Mouse (Mus musculus) urinary bladder, postnatal 14 days (tissue): ENCODE data around the gene Rdh7.
"Not testable (repeated sequence)": the region's sequence is repeated elsewhere in the genome, so short reads cannot be mapped to it uniquely, and the experiment has no call there.

Source experiments
- DNase-seq: peaks from one replicate; pipeline ENCODE4 v3.0.0; 2021; ENCODE audit warnings: low spot score

Gene Rdh7

DNA sequence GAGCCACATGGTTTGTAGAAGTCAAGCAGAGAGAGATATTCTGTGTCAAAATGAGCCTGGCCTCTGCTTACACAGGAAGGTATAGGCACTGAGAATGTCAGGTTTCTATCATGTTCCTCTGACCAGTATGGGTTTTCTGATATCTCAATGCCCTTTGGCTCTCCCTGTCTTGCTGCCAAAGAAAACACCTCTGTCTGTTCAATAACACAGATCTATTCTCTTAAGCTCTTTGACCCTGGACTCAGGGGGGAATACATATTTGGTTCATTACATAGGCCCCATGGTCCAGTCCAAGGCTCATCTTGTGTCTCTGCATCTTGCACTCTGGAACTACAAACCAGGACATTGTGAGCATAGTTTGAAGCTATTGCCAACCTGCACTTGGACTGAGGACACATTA lies at the start of gene Rdh7:
Gene Rdh7 (minus strand): TSS at position 213 of the 400 bp plus-strand sequence.
- no peak for DNase-seq

DNA sequence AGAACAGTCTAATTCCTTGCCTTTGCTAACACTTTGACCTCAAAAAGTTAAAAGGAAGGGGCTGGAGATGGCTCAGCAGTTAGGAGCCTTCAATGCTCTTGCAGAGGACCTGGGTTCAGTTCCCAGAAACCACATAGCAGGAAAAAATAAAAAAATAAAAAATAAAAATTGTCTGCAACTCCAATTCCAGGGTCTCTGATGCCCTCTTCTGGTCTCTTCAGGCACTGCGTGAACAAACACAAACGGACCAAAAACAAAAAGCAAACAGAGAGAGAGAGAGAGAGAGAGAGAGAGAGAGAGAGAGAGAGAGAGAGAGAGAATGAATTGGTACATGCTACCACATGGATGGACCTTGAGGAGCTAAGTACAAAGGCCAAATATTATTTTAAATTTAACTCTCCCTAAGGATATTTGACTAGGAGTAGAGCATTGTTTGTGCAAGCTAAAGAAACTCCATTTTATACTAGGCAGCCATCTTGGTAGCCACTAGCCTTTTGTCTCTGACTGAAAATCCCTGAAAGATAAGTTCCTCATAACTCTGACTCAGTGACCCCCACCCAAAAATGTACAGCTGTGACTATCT lies 48.9 kb upstream of the Rdh7 start:
- DNase-seq, result peak; percentile 76

DNA sequence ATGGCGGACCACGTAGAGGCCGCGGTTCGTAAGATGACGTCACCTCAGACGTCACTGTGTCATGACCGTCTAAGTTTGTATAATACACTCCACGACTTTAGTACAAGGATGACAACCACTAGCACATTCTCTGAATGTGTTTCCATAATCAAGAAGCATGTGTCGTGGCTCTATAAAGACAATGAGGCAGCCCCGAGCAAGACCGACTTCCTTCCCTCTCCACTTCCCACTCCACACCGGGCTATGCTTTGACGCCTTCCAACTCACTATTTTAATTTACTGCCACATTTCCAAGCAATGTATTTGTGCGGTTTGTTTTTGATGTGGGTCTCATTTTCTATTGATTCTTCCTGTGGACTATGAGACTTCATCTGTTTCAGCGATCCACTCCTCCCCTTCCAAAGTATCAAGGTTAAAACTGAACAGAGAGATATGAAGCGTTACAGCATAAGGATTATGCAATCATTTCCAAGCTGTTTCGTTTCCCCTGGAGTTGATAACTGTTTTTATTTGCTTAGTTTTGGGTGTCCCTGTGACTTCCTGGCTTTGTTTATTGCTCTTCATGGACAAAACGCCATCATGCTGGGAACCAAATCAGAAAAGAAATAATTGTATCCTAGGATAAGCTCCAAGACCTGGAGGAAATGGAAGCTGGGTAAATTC lies 48.3 kb upstream of the Rdh7 start:
- DNase-seq, result no peak

DNA sequence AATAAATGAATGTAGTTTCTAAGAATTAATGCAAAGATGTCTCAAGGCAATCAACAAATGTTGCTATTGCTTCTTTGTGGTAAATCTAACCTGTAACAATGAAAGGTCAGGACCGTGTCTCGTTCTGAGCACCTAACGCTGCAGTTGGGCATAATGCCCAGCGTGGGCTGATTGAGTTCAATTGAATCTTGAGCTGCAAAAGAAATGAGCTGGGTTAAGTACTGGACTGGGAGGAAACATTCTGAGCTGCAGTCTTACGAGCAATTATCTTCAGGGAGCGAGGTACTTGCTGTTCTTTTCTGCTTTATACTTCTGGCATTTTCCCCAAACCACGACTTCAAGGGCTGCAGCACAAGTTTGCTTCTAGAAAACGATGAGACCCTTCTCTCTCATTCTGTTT lies 47.7 kb upstream of the Rdh7 start:
- peak; percentile 16 for DNase-seq

DNA sequence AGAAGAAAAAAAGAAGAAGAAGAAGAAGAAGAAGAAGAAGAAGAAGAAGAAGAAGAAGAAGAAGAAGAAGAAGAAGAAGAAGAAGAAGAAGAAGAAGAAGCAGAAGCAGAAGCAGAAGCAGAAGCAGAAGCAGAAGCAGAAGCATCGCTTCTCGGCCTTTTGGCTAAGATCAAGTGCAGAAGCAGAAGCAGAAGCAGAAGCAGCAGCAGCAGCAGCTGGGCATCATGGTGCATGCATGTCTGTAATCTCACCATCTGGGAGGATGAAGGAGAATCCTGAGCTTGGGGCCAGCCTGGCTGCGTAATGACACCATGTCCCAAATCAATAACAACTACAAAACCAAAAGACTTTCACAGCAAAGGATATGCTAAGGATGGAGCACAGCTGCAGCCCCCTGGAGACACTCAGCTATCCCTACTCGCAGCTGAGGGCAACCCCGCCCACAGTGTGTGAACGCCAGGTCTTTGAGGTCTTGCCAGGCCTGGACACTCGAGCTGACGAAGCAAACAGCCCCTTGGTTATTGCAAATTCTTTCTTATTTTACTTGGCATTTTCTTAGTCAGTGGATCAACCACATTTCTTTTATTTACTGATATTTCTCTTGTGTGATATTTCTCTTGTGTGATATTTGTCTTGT lies 43.8 kb upstream of the Rdh7 start:
- DNase-seq, result no peak

DNA sequence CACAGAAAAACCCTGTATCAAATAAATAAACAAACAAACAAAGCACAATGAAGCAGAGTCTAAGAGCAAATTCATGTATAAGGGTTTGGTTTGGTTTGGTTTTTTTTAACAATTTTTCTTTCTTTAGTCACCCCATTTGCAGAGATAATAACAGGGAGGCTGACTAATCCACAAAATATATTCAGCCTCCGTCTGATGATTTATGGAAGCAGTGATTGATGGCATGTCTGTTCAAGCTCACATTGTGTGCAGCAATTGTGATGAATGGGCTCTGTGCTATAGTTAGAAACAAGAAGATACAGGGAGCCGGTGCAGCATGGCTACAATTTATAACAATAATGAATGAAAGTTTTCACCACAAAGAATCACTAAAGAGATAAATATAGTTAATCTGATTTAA lies 39.1 kb upstream of the Rdh7 start:
- no peak for DNase-seq

DNA sequence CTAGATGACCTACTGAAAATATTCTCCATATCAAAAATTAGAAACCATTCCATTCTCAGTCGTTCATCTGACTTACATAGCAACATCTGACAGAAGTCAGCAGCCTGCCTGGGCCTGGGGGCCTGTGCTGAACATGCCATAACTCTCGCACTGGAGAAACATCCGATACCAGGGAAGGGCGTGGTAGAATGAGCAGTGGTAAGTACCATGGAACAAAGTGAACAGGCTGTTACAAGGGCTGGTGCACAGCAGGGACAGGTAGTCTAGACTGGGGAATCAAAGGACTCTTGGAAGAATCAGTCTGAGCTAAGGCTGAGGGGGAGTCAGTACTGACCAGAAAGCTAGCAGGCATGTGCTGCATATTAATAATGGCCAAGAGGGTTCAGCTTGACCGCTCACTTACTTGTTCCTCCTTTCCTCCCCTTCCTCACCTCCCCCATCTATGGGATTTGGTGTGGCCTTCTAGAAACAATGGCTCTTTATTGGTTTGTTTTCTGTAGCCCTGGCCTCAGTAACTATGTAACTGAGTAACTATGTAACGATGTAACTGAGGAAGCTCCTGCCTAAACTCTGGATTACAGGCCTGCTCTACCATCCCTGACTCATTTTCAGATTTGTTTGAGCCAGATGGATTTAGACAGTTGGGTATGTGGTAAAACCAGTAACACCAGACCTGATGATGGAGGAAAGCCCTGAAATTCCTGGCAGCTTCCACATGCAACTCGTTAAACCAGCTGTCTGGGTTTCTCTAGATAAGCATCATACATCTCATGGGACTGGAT lies 36.2 kb upstream of the Rdh7 start:
- peak; percentile 57 for DNase-seq

DNA sequence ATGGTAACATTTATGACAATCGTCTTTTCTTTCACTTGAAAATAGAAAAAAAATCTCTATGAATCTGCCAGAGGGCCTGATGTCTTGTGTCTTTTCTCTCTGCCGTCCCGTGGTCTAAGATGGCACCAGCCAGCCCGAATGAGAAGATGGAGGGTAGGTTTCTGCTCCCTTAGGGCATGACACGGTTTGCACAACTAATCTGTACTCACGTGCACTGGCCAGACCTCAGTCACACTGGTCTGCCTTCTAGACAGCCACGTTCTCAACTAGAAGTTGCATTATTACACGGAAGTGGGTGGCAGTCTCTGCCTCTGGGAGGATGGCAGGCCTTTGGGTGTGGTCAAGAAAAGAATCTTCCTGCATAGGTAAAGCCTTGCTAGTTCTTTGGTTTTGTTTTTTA lies 34.4 kb upstream of the Rdh7 start:
- no peak for DNase-seq

DNA sequence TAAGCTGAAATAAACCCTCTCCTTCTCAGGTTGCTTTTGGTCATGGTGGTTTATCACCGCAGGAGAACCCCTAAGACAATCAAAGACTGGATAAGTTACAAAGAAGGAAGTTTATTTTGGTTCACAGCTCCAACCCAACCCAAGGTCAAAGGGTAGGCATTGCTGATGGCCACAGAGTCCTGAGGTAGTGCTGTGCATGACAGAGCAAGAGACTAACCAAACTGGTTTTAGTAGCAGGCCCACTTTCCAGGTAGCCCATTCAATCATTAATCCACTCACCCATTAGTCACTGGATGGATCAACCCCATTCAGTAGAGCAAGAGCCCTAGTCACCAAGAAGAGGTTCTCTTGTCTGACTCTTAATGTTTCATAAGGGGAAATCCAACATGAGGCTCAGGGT lies 33.6 kb upstream of the Rdh7 start:
- DNase-seq, result no peak

DNA sequence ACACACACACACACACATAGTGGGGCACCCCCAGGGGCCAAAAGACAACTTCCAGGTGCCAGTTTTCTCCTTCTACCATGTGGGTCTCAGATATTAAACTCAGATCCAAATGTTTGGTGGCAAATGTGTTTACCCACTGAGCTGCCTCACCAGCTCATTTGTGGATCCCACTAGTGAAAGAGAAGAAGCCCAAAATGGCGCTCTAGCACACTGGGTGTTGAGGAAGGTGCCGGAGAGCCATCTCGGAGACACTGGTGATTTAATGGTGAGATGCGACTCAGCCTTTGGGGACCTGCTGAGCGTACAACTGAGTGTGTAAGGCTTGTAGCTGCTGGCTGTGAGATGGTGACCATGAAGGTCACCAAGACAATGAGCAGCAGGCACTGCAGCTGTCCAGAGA lies 29.0 kb upstream of the Rdh7 start:
- DNase-seq, result no peak

DNA sequence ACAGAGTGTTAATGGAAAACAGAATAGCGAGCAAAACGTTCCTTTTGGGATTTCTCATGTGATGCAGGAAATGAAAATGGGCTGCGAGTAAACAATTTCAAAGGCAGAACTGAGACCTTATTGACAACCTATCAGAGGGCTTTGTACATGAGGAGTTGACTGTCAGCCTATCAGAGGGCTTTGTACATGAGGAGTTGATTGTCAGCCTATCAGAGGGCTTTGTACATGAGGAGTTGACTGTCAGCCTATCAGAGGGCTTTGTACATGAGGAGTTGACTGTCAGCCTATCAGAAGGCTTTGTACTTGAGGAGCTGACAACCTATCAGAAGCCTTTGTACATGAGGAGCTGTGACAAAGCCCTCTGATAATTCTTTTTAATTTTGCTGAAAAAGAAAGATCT lies 28.6 kb upstream of the Rdh7 start:
- DNase-seq, result not testable (repeated sequence)

DNA sequence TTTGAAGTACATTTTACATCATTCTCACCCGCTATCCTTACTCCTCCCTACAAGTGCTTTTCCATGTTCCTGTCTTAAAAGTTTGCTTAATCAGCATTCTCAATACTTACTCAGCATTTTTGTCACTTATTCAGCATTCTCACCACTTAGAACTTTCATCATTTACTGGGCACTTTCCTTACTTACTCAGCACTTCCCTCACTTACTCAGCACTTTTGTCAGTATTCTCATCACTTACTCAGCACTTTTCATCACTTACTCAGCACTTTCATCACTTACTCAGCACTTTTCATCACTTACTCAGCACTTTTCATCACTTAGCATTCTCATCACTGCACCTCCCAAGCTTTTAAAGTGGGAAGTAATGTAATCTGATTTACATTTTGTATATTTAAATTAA lies 27.0 kb upstream of the Rdh7 start:
- no peak for DNase-seq

DNA sequence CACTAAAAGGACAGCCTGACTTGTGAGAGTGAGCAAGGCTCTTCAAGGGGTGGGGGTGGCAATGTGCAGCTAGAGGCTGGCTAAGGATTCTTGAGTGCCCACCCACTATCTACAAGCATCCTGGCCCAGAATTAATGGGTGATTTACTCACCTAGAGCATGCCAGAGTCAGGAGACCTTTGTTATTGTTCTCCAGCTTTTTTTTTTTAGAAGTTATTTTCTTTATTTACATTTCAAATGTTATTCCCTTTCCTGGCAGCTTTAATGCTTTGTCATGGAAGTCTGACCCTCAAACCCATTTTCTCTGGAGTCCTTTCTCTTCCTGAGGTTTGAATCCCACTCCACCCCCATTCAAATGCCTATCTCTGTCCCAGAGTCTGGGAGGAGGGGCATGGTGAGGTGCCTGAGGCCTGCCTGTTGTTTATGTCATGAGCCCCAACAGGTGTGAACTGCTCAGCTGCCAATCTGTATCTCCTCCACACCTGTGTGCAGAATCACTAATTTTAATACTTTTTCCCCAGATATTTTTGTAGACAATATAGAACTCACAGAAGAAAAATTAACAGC lies 18.9 kb upstream of the Rdh7 start:
- no peak for DNase-seq

DNA sequence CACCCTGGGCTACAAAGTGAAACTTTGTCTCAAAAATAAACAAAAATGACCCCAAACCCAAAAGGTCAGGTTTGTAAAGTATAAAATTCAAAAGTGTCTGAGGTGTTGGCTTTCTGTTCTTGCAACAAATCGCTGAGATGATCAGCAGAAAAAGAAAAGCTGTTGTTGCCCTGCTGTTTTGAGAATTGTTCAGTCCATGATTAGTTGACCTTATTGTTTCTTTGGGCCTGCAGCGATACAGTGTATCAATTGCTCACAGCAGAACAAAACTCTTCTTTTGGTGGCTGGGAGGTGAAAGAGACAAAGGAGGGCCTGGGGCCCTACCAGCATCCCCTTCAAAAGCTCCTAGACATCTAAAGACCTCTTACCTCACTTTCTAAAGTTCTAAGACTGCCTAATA lies 17.5 kb upstream of the Rdh7 start:
- no peak for DNase-seq

DNA sequence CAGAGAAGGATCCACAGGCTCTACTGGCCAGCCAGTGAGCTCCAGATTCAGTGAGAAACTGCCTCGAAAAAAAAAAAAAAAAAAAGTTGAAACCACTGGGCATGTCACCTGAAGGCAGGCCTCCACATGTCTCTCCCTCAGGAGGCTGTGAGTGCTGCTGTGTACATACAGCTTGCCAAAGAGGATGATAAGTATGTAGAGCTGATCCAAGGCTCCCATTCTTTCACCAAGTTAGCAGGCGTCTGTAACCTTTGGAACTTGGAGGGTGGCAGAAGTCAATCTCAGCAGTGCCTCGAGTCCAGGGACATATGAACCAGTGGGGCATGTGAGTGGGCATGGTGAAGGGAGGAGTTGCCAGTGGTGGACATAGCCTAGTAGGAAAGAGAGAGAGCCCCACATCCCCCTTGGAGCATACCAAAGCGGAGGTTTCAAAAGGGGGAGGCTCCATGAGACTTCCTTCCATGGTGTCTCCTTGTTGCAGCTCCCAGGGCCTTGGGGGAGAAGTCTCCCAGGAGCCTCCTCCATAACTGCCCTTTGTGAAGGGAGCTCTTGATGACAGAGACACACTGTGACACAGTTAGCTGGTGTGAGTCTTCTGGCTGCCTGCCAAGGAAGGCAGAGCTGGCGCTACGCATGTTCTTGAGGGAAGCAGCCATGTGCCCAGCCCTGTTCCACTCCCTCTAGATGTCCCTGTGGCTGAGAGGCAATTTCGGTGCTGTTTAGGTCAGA lies 16.3 kb upstream of the Rdh7 start:
- peak; percentile 81 for DNase-seq

DNA sequence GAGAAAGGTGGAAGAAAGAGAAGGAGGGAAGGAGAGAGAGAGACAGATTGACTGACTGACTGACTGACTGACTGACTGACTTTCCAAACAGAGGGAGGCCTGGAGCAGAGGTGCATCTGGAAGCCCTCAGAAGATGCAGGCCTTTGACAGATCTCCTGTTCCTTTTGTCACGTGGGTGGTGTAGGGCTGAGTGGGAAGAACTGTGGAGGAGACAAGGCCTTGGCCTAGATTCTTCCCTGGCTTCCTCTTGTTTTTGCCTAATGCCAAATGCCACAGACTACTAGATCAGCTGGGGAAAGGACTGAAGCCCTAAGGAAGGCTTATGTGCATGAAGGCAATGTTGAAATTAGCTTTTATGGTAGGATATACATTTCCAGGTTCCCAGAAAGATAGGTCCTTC lies 14.5 kb upstream of the Rdh7 start:
- DNase-seq, result no peak

DNA sequence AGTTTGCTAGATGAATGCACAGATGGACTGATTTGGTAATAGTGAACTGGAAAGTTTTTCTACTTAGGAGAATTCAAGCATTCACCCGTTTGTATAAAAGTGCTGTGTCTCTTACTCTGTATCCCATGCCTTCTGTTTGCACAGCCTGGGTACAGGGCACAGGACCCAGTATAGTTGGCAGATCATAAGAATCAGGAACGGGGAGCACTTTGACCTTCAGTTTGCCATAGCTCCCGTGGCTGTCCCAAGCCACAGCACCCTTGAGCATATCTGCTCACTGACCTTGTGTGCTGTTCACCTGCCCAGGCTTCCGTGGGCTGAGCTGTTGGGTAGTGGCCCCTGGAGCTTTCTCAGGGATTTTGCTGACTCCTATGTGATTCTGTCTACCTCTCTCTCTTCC lies 13.1 kb upstream of the Rdh7 start:
- DNase-seq, result no peak

DNA sequence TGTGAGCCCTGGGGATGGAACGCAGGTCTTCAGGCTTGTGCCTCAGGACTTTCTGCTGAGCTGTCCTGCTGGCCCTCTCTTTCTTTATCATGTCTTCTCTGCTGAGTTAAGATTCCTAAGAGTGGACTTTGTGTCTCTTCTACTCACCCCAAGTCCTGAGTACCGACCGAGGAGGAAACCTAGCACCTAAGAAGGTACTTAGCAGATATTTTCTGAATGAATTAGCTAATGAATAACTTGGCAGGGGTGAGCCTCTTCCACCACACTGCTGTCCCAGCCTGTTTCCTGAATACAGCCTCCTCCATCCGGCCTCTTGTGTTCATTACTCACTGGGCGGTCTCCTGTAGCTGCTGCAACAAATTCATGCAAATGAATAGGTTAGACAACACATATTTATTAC lies 11.2 kb upstream of the Rdh7 start:
- no peak for DNase-seq

DNA sequence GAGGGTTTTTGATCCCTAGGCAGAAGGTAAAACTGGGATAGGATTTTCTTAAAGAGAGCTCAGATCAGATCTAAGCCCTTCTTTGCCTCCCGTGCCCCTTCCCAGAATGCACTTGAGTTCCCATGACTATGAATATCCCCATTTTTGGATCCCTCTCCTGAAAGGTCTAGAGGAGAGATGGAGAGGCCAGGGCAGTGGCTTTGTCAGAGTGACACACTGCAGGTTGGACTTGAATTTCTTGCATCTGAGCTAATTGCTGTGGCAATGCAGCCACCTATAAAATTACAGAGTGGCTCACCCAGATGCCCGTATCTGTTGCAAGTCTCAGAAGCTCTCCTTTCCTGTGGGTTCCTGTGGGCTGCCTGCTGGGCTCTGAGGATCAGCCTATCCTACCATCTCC lies 9.6 kb upstream of the Rdh7 start, which contains the start of gene Sdr9c7:
Gene Sdr9c7 (plus strand): TSS at position 301 of the 400 bp plus-strand sequence.
- no peak for DNase-seq

DNA sequence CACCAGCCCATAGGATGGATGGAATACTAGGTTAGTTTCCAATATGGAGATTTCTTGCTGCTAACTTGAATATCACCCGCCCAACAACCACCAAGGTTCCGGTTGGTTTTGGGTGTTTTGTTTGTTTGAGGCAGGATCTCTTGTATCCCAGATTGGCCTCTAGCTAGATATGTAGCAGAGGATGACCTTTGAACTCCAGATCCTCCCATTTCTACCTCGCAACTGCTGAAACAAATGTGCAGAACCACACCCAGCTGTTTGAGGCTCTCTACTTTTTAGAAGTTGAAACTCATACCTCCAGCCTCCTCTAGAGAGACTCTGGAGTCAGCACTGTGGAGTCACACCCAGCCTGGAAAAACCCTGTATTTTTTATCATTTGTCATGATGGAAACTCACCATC lies 8.9 kb upstream of the Rdh7 start:
- no peak for DNase-seq

DNA sequence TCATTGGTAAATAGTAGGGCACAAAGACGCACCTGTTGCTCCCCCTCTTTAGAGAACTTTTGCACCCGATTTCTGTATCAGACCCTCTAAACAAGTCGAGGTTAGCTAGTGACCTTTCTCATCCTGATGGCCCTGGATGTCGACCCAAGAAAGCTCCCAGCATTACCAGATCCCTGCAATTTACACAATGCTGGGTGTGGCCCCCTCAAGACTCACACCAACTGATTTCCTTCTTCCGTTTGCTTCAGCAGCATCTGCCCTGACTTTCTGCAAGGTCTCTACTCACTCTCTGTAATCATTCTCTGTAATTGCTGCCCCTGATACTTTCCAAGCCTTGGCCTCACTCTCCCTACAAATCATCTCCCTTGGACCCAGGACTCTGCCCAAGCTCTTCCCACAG lies 8.1 kb upstream of the Rdh7 start:
- no peak for DNase-seq
